Mouse (Mus musculus) embryonic facial prominence, embryonic 14.5 days (tissue): Measurements from ENCODE around the gene Vcpkmt. TPM values are rescaled to one million over a fixed set of nuclear protein-coding genes. Genes with fewer than 3 reads are reported as not detected.
A peak's percentile ranks its signal among the peaks of the same experiment; 100 is the strongest.

Experiments used
- ATAC-seq: fragments of 200-750 bp; cut with Nextera tagmentation; 2 replicates; pipeline ENCODE4 v1.8.0; 2017; ENCODE audit warnings: low read depth, moderate number of reproducible peaks, moderate TSS enrichment
- DNase-seq: peaks from one replicate; pipeline ENCODE4 v3.0.0-alpha.2; 2015; ENCODE audit warnings: low spot score
- H3K27ac ChIP-seq: fragments of 300-500 bp; sonication (generic); replicated peaks from 2 replicates; pipeline ENCODE4 v1.5.1; 2014; ENCODE audit warnings: low read depth, mild to moderate bottlenecking, low read length, moderate library complexity
- H3K27me3 ChIP-seq: fragments of 300-500 bp; sonication (generic); replicated peaks from 2 replicates; pipeline ENCODE4 v1.6.1; 2014; ENCODE audit warnings: low read length; ENCODE audit not compliant: control insufficient read depth, insufficient read depth
- H3K36me3 ChIP-seq: fragments of 300-500 bp; sonication (generic); 2 replicates; pipeline ENCODE4 v1.6.1; 2014; ENCODE audit warnings: low read length, mixed read lengths; ENCODE audit not compliant: control insufficient read depth, insufficient read depth
- H3K4me1 ChIP-seq: fragments of 300-500 bp; sonication (generic); 2 replicates; pipeline ENCODE4 v1.6.1; 2014; ENCODE audit warnings: antibody characterized with exemption, low read length; ENCODE audit not compliant: control insufficient read depth, insufficient read depth
- H3K4me2 ChIP-seq: fragments of 300-500 bp; sonication (generic); 2 replicates; pipeline ENCODE4 v1.6.1; 2014; ENCODE audit warnings: low read depth, mild to moderate bottlenecking, low read length, moderate library complexity, mixed read lengths
- H3K4me3 ChIP-seq: fragments of 300-500 bp; sonication (generic); 2 replicates; pipeline ENCODE4 v1.5.1; 2014; ENCODE audit warnings: low read depth, mild to moderate bottlenecking, low read length
- H3K9ac ChIP-seq: fragments of 300-500 bp; sonication (generic); 2 replicates; pipeline ENCODE4 v1.6.1; 2014; ENCODE audit warnings: low read depth, mild to moderate bottlenecking, low read length, moderate library complexity, mixed read lengths
- H3K9me3 ChIP-seq: fragments of 300-500 bp; sonication (generic); 2 replicates; pipeline ENCODE4 v1.6.1; 2016; ENCODE audit warnings: low read length; ENCODE audit not compliant: control insufficient read depth
- WGBS: fragments of 180-500 bp; shearing (Covaris S2); extraction: QIAGEN DNeasy Blood & Tissue Kit; methylation state at CpG from one replicate; pipeline ENCODE4 v1.1.7; 2014; 5-methylcytosine and 5-hydroxymethylcytosine counted together
- microRNA-seq: library from miRNA; unstranded; fragments of <30 nt; microRNA quantifications from one replicate; pipeline ENCODE4, GENCODE M21; 2016; ENCODE audit warnings: borderline number of aligned reads
- polyA plus RNA-seq: library from polyadenylated mRNA; unstranded; fragments of >200 nt; fragmentation: Nextera tagmentation; extraction: Ambion mirVana; gene quantifications from 2 replicates; pipeline ENCODE4 v1.2.1, GENCODE M21; 2014

The Vcpkmt gene
- polyA plus RNA-seq, 1 experiment from 2014 or later, result 20.9 TPM

GRCm38 (mm10) chr12:69536616-69537242 lies 46.1 kb downstream of the Vcpkmt start:
- Histone ChIP-seq H3K9ac (no peak overlapping the region), H3K27ac (peak overlapping the region; percentile 86), H3K9me3 (no peaks in the 10 kb centered on the region), H3K4me1 (peaks cover 28% of the 10 kb centered on the region), H3K27me3 (no peaks in the 10 kb centered on the region), H3K4me3 (no peak overlapping the region), H3K36me3 (no peaks in the 10 kb centered on the region), H3K4me2 (peak overlapping the region; percentile 40; the same call in 1 of the 2 replicates)
- ATAC-seq (no peak), DNase-seq (no peak)
- WGBS, result 69% methylated on average over 10 of the region's 10 CpGs

GRCm38 (mm10) chr12:69533237-69533636 lies 49.6 kb downstream of the Vcpkmt start:
- DNase-seq (no peak), ATAC-seq (no peak)
- no peak overlapping the region for H3K9ac ChIP-seq
- WGBS, result 77% methylated on average over 5 of the region's 5 CpGs
- H3K27me3 ChIP-seq, result no peaks in the 10 kb centered on the region
- H3K27ac ChIP-seq, result no peak overlapping the region
- no peaks in the 10 kb centered on the region for H3K9me3 ChIP-seq
- peaks cover 17% of the 10 kb centered on the region for H3K4me1 ChIP-seq
- H3K4me2 ChIP-seq, result no peak overlapping the region
- no peaks in the 10 kb centered on the region for H3K36me3 ChIP-seq
- H3K4me3 ChIP-seq, result no peak overlapping the region

- H3K4me1 ChIP-seq, result peaks cover 10% of the 10 kb centered on the region
- H3K27ac ChIP-seq, result no peak overlapping the region
- 92% methylated on average over 3 of the region's 3 CpGs for WGBS
- H3K9ac ChIP-seq, result no peak overlapping the region
- H3K4me2 ChIP-seq, result no peak overlapping the region
- H3K36me3 ChIP-seq, result no peaks in the 10 kb centered on the region
- no peaks in the 10 kb centered on the region for H3K27me3 ChIP-seq
- ATAC-seq (no peak), DNase-seq (no peak)
- no peaks in the 10 kb centered on the region for H3K9me3 ChIP-seq
- H3K4me3 ChIP-seq, result no peak overlapping the region
These were observed 50.3 kb downstream of the Vcpkmt start for GRCm38 (mm10) chr12:69532530-69532929.

GRCm38 (mm10) chr12:69532091-69532490 lies 50.7 kb downstream of the Vcpkmt start:
- Histone ChIP-seq H3K4me2 (no peak overlapping the region), H3K4me1 (peaks cover 5% of the 10 kb centered on the region), H3K9ac (no peak overlapping the region), H3K9me3 (no peaks in the 10 kb centered on the region), H3K27ac (no peak overlapping the region), H3K36me3 (no peaks in the 10 kb centered on the region), H3K27me3 (no peaks in the 10 kb centered on the region), H3K4me3 (no peak overlapping the region)
- 83% methylated on average over 4 of the region's 4 CpGs for WGBS
- ATAC-seq, result no peak
- DNase-seq, result no peak

GRCm38 (mm10) chr12:69529694-69530403 lies 53.0 kb downstream of the Vcpkmt start:
- Histone ChIP-seq H3K27me3 (no peaks in the 10 kb centered on the region), H3K36me3 (no peaks in the 10 kb centered on the region), H3K4me1 (no peaks in the 10 kb centered on the region), H3K27ac (no peak overlapping the region), H3K4me3 (no peak overlapping the region), H3K4me2 (no peak overlapping the region), H3K9me3 (no peaks in the 10 kb centered on the region), H3K9ac (no peak overlapping the region)
- DNase-seq, result no peak
- 79% methylated on average over 13 of the region's 13 CpGs for WGBS
- no peak for ATAC-seq

GRCm38 (mm10) chr12:69528275-69529032 lies 54.4 kb downstream of the Vcpkmt start:
- peak; percentile 33; the same call in 1 of the 2 replicates for ATAC-seq
- 88% methylated on average over 8 of the region's 8 CpGs for WGBS

More at GRCm38 (mm10) chr12:69528275-69529032, 54.4 kb downstream of the Vcpkmt start:
- H3K4me1 ChIP-seq, result no peaks in the 10 kb centered on the region
- no peaks in the 10 kb centered on the region for H3K27me3 ChIP-seq
- no peak overlapping the region for H3K4me3 ChIP-seq
- no peaks in the 10 kb centered on the region for H3K36me3 ChIP-seq
- no peak overlapping the region for H3K4me2 ChIP-seq
- no peak for DNase-seq
- no peak overlapping the region for H3K27ac ChIP-seq
- H3K9me3 ChIP-seq, result no peaks in the 10 kb centered on the region
- H3K9ac ChIP-seq, result no peak overlapping the region

Small RNAs within 50 kb of the gene (microRNA-seq; reads per million reads assigned to microRNA genes)
- not detected for gene Gm23018

Other genes with a start within 250 kb of the Vcpkmt start
- 65.8 and 75.1 TPM in 2 replicates for gene Nemf, start 225.9 kb downstream of the Vcpkmt start, polyA plus RNA-seq
- 62.3 and 66.7 TPM in 2 replicates for gene Arf6, start 210.9 kb downstream of the Vcpkmt start, polyA plus RNA-seq
- 1.7 and 1.8 TPM in 2 replicates for gene Gm9887, start 210.6 kb downstream of the Vcpkmt start, polyA plus RNA-seq
- 11.0 and 11.4 TPM in 2 replicates for gene Sos2, start 98.8 kb upstream of the Vcpkmt start, polyA plus RNA-seq
- gene L2hgdh, start 141.8 kb upstream of the Vcpkmt start, polyA plus RNA-seq, result 21.2 and 21.8 TPM in 2 replicates
- gene Atp5s, start 141.9 kb upstream of the Vcpkmt start, polyA plus RNA-seq, result 30.4 and 32.0 TPM in 2 replicates
- 1.9 and 2.9 TPM in 2 replicates for gene Cdkl1, start 208.2 kb upstream of the Vcpkmt start, polyA plus RNA-seq